Mouse (Mus musculus): ENCODE measurements around the gene Csad. TPM values are rescaled to one million over a fixed set of nuclear protein-coding genes. Genes with fewer than 3 reads are reported as not detected.

Gene Csad
- 6.3 and 10.2 TPM in 2 replicates for total RNA-seq (2015)
- total RNA-seq (2017), result 6.4 and 8.1 TPM in 2 replicates

GRCm38 (mm10) chr15:102204674-102205505 lies at the start of gene Csad:
Gene Csad (minus strand): TSS chr15:102204724.
- ATAC-seq (replicated peaks; ENCODE audit: poor library complexity), result no peak

- ATAC-seq (replicated peaks; ENCODE audit: poor library complexity), result no peak
Observed at GRCm38 (mm10) chr15:102250521-102250920, 46.0 kb upstream of the Csad start.

GRCm38 (mm10) chr15:102249967-102250366 lies 45.4 kb upstream of the Csad start:
- ATAC-seq (replicated peaks; ENCODE audit: poor library complexity), result no peak

- ATAC-seq (replicated peaks; ENCODE audit: poor library complexity), result no peak
Observed at GRCm38 (mm10) chr15:102249251-102249691, 44.7 kb upstream of the Csad start.

- ATAC-seq (replicated peaks; ENCODE audit: poor library complexity), result no peak
Observed at GRCm38 (mm10) chr15:102248812-102249191, 44.3 kb upstream of the Csad start.

GRCm38 (mm10) chr15:102248131-102248811 lies 43.7 kb upstream of the Csad start:
- ATAC-seq (replicated peaks; ENCODE audit: poor library complexity), result no peak

- ATAC-seq (replicated peaks; ENCODE audit: poor library complexity), result peak; percentile 7
Observed at GRCm38 (mm10) chr15:102247252-102248130, 43.0 kb upstream of the Csad start.

GRCm38 (mm10) chr15:102246866-102247251 lies 42.3 kb upstream of the Csad start:
- peak; percentile 48 for ATAC-seq (replicated peaks; ENCODE audit: poor library complexity)

- ATAC-seq (replicated peaks; ENCODE audit: poor library complexity), result peak; percentile 51
Observed at GRCm38 (mm10) chr15:102245891-102246741, 41.6 kb upstream of the Csad start.

- ATAC-seq (replicated peaks; ENCODE audit: poor library complexity), result no peak
Observed at GRCm38 (mm10) chr15:102245461-102245881, 40.9 kb upstream of the Csad start.

GRCm38 (mm10) chr15:102244306-102245191 lies 40.0 kb upstream of the Csad start:
- no peak for ATAC-seq (replicated peaks; ENCODE audit: poor library complexity)

GRCm38 (mm10) chr15:102243229-102244190 lies 39.0 kb upstream of the Csad start:
- peak; percentile 70 for ATAC-seq (replicated peaks; ENCODE audit: poor library complexity)

- no peak for ATAC-seq (replicated peaks; ENCODE audit: poor library complexity)
Observed at GRCm38 (mm10) chr15:102242404-102243228, 38.1 kb upstream of the Csad start.

- no peak for ATAC-seq (replicated peaks; ENCODE audit: poor library complexity)
Observed at GRCm38 (mm10) chr15:102240607-102241006, 36.1 kb upstream of the Csad start.

- no peak for ATAC-seq (replicated peaks; ENCODE audit: poor library complexity)
Observed at GRCm38 (mm10) chr15:102239851-102240250, 35.3 kb upstream of the Csad start.

- ATAC-seq (replicated peaks; ENCODE audit: poor library complexity), result peak; percentile 77
Observed at GRCm38 (mm10) chr15:102239260-102239590, 34.7 kb upstream of the Csad start.

- no peak for ATAC-seq (replicated peaks; ENCODE audit: poor library complexity)
Observed at GRCm38 (mm10) chr15:102238543-102239259, 34.2 kb upstream of the Csad start.

Data from megakaryocyte progenitor cell, adult 5-6 weeks (primary cell).